Mouse (Mus musculus): ENCODE data around the gene Gpank1.

The Gpank1 gene

GRCm38 (mm10) chr17:35159638-35160037 lies 38.4 kb downstream of the Gpank1 start:
- no peak for DNase-seq (ENCODE audit: low read depth, low spot score)

GRCm38 (mm10) chr17:35161421-35161820 lies 40.2 kb downstream of the Gpank1 start:
- DNase-seq (ENCODE audit: low read depth, low spot score) = no peak

GRCm38 (mm10) chr17:35162121-35162520 lies 40.9 kb downstream of the Gpank1 start:
- no peak for DNase-seq (ENCODE audit: low read depth, low spot score)

GRCm38 (mm10) chr17:35162730-35163129 lies 41.5 kb downstream of the Gpank1 start:
- DNase-seq (ENCODE audit: low read depth, low spot score) = no peak

GRCm38 (mm10) chr17:35163326-35164081 lies 42.2 kb downstream of the Gpank1 start:
- peak; percentile 27 for DNase-seq (ENCODE audit: low read depth, low spot score)

GRCm38 (mm10) chr17:35164218-35164567 lies 42.9 kb downstream of the Gpank1 start:
- peak; percentile 27 for DNase-seq (ENCODE audit: low read depth, low spot score)

GRCm38 (mm10) chr17:35164568-35165450 lies 43.6 kb downstream of the Gpank1 start, which contains the start of gene Prrc2a:
TSS of gene Prrc2a (minus strand) at chr17:35164897.
- peak; percentile 95 for DNase-seq (ENCODE audit: low read depth, low spot score)

GRCm38 (mm10) chr17:35165451-35166155 lies 44.3 kb downstream of the Gpank1 start:
- no peak for DNase-seq (ENCODE audit: low read depth, low spot score)

GRCm38 (mm10) chr17:35166352-35167035 lies 45.2 kb downstream of the Gpank1 start:
- peak; percentile 63 for DNase-seq (ENCODE audit: low read depth, low spot score)

GRCm38 (mm10) chr17:35167794-35168193 lies 46.5 kb downstream of the Gpank1 start:
- no peak for DNase-seq (ENCODE audit: low read depth, low spot score)

GRCm38 (mm10) chr17:35168541-35169207 lies 47.4 kb downstream of the Gpank1 start:
- peak; percentile 48 for DNase-seq (ENCODE audit: low read depth, low spot score)

- no peak for DNase-seq (ENCODE audit: low read depth, low spot score)
Measured at GRCm38 (mm10) chr17:35172445-35173234, 51.4 kb downstream of the Gpank1 start.

- DNase-seq (ENCODE audit: low read depth, low spot score) = no peak
Measured at GRCm38 (mm10) chr17:35173329-35173728, 52.1 kb downstream of the Gpank1 start.

Measured in c-Kit-negative CD71-positive TER-119-positive erythroid progenitor cells, embryonic 14.5 days (primary cell).